Mouse (Mus musculus) limb, embryonic 13.5 days (tissue): ENCODE results near the gene Anxa9. TPM values are rescaled to one million over a fixed set of nuclear protein-coding genes. Genes with fewer than 3 reads are reported as not detected.

ENCODE experiments used
- ATAC-seq: fragments of 200-750 bp; cut with Nextera tagmentation; 2 replicates; pipeline ENCODE4 v1.8.0; 2017; ENCODE audit warnings: low read depth, moderate number of reproducible peaks, moderate TSS enrichment; ENCODE audit not compliant: low FRiP score
- H3K27ac ChIP-seq: fragments of 300-500 bp; sonication (generic); 2 replicates; pipeline ENCODE4 v1.5.1; 2015; ENCODE audit warnings: inconsistent platforms, mild to moderate bottlenecking, moderate library complexity
- H3K27me3 ChIP-seq: fragments of 300-500 bp; sonication (generic); 2 replicates; pipeline ENCODE4 v1.6.1; 2015; ENCODE audit warnings: mild to moderate bottlenecking, inconsistent platforms
- H3K36me3 ChIP-seq: fragments of 300-500 bp; sonication (generic); 2 replicates; pipeline ENCODE4 v1.6.1; 2015; ENCODE audit warnings: inconsistent platforms, mild to moderate bottlenecking, moderate library complexity
- H3K4me1 ChIP-seq: fragments of 300-500 bp; sonication (generic); 2 replicates; pipeline ENCODE4 v1.6.1; 2015; ENCODE audit warnings: inconsistent platforms
- H3K4me2 ChIP-seq: fragments of 300-500 bp; sonication (generic); replicated peaks from 2 replicates; pipeline ENCODE4 v1.6.1; 2015; ENCODE audit warnings: inconsistent platforms, mild to moderate bottlenecking, moderate library complexity
- H3K4me3 ChIP-seq: fragments of 300-500 bp; sonication (generic); 2 replicates; pipeline ENCODE4 v1.5.1; 2015; ENCODE audit warnings: moderate library complexity, mild to moderate bottlenecking, inconsistent platforms
- H3K9ac ChIP-seq: fragments of 300-500 bp; sonication (generic); 2 replicates; pipeline ENCODE4 v1.6.1; 2015; ENCODE audit warnings: mild to moderate bottlenecking, inconsistent platforms
- H3K9me3 ChIP-seq: fragments of 300-500 bp; sonication (generic); 2 replicates; pipeline ENCODE4 v1.6.1; 2016; ENCODE audit warnings: inconsistent platforms
- WGBS: fragments of 180-500 bp; shearing (Covaris S2); methylation state at CpG from one replicate; pipeline ENCODE4 v1.1.7; 2015; 5-methylcytosine and 5-hydroxymethylcytosine counted together
- polyA plus RNA-seq: library from polyadenylated mRNA; unstranded; fragments of >200 nt; fragmentation: Nextera tagmentation; extraction: Ambion mirVana; gene quantifications from 2 replicates; pipeline ENCODE4 v1.2.1, GENCODE M21; 2015

Gene Anxa9
- polyA plus RNA-seq, 1 experiment from 2014 or later, result 2.5 TPM

DNA sequence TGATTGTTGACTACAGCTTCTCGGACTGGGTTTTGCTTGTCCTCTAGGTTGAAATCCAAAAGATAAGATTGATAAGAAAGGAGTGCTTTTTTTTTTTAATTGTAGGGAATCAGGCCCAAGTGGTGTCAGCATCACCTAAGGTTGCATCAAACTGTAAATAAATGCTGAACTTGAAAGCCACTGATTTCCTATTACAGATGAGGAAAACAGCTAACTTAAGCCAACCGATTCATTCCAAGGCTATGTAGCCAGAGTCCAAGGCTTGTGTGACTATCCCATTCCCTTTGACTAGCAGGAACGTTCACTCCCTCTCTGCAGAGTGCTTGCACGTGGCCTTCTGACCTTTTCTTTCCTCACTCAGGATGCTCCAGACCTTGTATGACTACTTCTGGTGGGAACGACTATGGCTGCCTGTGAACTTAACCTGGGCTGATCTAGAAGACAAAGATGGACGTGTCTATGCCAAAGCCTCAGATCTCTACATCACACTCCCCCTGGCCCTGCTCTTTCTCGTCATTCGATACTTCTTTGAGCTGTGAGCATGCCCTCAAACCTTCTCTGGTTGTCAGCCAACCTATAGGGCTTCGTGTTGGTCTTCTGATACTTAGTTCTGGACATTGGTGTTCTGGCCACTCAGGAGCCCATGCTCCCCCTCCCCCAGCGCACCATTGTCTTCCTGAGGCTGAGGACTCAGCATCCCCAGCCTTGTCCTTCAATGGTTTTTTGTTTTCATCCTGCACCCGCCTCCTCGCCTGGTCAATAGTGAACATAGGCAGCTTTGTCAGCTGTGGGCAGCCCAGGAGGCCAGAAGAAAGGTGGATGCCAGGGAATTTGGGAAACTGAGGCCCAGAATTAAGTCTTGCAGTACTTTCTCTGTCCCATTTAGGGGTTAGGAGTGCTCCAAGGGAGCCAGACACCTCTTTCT is 13.0 kb upstream of the Anxa9 start:
- H3K9ac ChIP-seq, result no peak overlapping the region
- H3K27me3 ChIP-seq, result no peaks in the 10 kb centered on the region
- no peak overlapping the region for H3K4me2 ChIP-seq
- peaks cover 33% of the 10 kb centered on the region for H3K4me1 ChIP-seq
- ATAC-seq, result no peak
- H3K4me3 ChIP-seq, result no peak overlapping the region
- no peak overlapping the region for H3K27ac ChIP-seq
- peaks cover 61% of the 10 kb centered on the region for H3K36me3 ChIP-seq
- 74% methylated on average over 12 of the region's 12 CpGs for WGBS
- no peaks in the 10 kb centered on the region for H3K9me3 ChIP-seq

DNA sequence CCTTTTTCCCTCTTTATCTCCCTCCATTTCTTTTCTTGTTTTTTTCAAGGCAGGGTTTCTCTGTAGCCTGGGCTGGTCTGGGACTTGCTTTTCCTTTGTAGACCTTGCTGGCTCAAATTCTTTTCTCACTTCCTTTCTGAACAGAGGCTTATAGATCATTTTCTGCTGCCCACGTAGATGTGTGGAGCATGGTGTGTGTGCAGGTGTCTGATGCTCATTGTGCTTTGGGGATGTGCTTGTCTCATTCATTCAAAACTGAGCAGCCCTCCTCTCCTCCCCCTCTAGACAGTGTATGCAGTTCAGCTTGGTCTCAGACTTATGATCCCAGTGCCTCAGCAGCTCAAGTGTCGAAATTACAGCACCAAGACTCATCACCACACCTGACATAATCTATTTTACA is 12.1 kb upstream of the Anxa9 start:
- Histone ChIP-seq H3K27me3 (no peaks in the 10 kb centered on the region), H3K4me1 (peaks cover 33% of the 10 kb centered on the region), H3K27ac (no peak overlapping the region), H3K9me3 (no peaks in the 10 kb centered on the region), H3K4me3 (no peak overlapping the region), H3K4me2 (no peak overlapping the region), H3K36me3 (peaks cover 53% of the 10 kb centered on the region), H3K9ac (no peak overlapping the region)
- no peak for ATAC-seq
- 67% methylated on average over 2 of the region's 2 CpGs for WGBS

DNA sequence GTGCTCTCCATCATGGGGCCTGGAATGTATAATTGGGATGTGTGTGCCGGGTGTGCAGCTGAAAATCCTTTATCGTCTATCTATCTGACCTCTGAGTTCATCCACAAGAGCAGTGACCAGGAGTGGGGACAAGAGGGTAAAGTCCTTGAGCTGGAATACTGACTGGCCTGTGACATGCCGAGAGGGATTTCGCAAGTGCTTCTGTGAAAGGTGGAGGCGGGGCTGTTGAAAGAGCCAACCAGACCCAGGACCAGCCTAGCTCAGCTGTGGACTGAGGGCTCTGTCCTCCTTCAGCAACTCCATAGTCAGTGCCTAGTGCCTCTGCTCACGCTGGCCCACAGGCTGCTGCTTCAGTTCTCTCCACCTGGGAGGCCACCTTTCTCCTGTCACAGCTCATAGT is 11.6 kb upstream of the Anxa9 start:
- no peaks in the 10 kb centered on the region for H3K27me3 ChIP-seq
- WGBS, result 49% methylated on average over 6 of the region's 6 CpGs
- H3K36me3 ChIP-seq, result peaks cover 47% of the 10 kb centered on the region
- H3K9me3 ChIP-seq, result no peaks in the 10 kb centered on the region
- no peak overlapping the region for H3K27ac ChIP-seq
- H3K4me1 ChIP-seq, result peaks cover 33% of the 10 kb centered on the region
- H3K4me3 ChIP-seq, result no peak overlapping the region
- H3K4me2 ChIP-seq, result peak overlapping the region; percentile 16; the same call in 1 of the 2 replicates
- no peak for ATAC-seq
- peak overlapping the region; percentile 43; the same call in 1 of the 2 replicates for H3K9ac ChIP-seq

DNA sequence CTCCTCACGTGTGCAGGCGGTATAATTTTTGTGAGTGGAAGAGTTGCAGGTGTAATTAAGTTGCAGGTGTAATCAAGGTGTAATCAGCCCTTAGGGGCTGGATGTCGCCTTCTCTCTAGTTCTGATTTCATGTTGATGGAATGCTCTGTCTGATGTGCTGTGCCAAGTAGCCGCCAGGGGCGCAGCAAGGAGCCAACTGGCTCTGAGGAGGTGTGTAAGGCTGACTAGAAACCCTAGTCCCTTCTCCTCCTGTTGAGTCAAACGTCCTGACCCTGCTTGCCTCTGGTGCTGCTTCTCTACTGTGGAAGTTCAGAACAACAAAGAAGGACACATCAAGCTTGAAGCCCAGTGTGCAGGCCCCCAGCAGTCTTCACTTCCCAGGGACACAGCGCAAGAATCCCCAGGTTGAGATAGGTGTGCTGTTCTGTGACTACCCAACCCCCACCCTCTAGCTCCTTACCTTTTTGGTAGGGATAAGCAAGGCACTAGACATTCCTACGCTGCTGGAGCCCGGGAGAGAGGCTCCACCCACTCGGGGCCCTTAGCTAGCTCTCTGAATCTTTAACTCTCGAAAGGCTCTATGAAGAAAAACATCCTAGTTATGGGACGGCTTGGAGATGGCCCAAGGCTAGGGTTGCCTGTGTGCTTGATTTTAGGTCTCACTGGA is 10.6 kb upstream of the Anxa9 start:
- ATAC-seq, result no peak
- H3K9ac ChIP-seq, result peak overlapping the region; percentile 19; the same call in 1 of the 2 replicates
- peak overlapping the region; percentile 20 for H3K4me3 ChIP-seq
- H3K36me3 ChIP-seq, result peaks cover 38% of the 10 kb centered on the region
- 20% methylated on average over 12 of the region's 12 CpGs for WGBS
- H3K27me3 ChIP-seq, result no peaks in the 10 kb centered on the region
- peak overlapping the region; percentile 63 for H3K27ac ChIP-seq
- H3K9me3 ChIP-seq, result no peaks in the 10 kb centered on the region
- H3K4me2 ChIP-seq, result peak overlapping the region; percentile 87
- H3K4me1 ChIP-seq, result peaks cover 33% of the 10 kb centered on the region

DNA sequence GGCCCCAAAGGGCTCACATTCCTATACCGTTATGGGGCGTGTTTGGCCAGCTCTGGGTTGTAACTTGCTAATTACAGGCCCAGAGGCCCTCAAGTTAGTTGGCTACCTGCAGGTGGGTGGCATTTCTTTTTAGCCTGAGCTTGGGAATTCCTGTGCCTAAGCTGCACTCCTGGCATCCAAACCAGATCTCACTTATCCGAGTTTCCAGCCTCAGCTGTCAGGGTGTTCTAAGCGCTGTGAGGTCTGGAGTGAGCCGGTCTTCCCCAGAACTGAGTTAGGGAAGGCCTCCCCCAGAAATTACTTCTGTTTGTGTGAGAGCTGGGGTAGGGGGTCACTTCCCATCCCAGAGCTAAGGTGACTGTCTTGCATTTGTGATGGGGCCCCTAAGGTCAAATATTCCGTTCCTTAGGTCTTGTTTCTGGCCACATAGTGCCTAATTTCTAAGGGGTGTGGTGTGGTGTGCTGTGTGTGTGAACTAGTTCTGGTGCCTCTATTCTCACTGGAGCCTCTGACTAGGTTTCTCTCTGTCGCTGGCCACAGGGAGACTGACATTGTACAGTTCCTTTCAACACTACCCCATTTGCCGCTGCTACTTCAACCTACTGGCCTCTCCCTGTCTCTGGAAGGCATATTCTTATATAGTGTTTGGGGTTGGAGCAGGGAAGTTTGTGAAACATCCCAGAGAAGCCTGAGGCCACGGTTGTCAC is 9.0 kb upstream of the Anxa9 start:
- Histone ChIP-seq H3K9me3 (no peaks in the 10 kb centered on the region), H3K9ac (peak overlapping the region; percentile 99), H3K4me1 (peaks cover 33% of the 10 kb centered on the region), H3K27ac (peak overlapping the region; percentile 94), H3K27me3 (no peaks in the 10 kb centered on the region), H3K36me3 (peaks cover 23% of the 10 kb centered on the region), H3K4me2 (peak overlapping the region; percentile 87), H3K4me3 (peak overlapping the region; percentile 82)
- no peak; the same call in 1 of the 2 replicates for ATAC-seq
- 13% methylated on average over 9 of the region's 9 CpGs for WGBS

DNA sequence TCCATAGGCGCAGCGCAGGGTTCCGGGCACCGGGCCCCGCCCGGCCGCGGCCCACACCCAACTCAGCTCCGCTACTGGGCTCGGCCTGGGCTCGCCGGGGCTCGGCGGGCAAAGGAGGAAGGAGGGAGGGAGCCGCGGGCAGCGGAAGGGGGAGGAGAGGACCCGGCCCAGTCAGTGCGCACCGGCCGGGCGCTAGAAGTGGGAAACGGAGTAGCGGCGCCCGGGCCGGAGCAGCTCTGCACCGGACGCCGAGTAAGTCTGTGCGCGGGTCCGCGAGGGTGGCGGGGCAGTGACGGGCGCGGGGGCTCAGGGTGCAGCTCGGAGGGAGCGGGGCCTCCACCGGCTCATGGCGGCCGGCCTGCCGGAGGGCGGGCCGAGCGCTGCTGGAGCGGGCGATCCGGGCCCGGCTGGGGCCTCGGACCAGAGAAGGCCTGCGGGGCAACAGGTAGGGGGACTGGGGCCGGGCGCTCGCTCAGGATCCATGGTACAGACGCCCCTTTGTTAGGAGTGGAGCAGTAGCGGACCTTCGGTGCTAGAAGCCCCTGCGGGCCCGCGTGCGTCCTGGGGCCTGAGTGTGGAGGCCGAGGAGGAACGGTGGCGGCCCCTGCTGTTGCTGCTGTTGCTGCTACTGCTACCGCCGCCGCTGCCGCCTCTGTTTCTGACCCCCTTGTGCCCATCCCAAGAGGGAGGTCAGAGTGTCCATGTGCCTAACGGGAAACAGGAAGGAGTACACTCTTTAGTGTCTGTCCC is 8.3 kb upstream of the Anxa9 start:
- peak; percentile 93 for ATAC-seq
- WGBS, result under 1% methylated on average over 69 of the region's 71 CpGs
- H3K27ac ChIP-seq, result peak overlapping the region; percentile 94
- H3K4me3 ChIP-seq, result peak overlapping the region; percentile 82
- no peaks in the 10 kb centered on the region for H3K27me3 ChIP-seq
- peak overlapping the region; percentile 99 for H3K9ac ChIP-seq
- peaks cover 33% of the 10 kb centered on the region for H3K4me1 ChIP-seq
- no peaks in the 10 kb centered on the region for H3K9me3 ChIP-seq
- H3K4me2 ChIP-seq, result peak overlapping the region; percentile 87
- H3K36me3 ChIP-seq, result peaks cover 15% of the 10 kb centered on the region

DNA sequence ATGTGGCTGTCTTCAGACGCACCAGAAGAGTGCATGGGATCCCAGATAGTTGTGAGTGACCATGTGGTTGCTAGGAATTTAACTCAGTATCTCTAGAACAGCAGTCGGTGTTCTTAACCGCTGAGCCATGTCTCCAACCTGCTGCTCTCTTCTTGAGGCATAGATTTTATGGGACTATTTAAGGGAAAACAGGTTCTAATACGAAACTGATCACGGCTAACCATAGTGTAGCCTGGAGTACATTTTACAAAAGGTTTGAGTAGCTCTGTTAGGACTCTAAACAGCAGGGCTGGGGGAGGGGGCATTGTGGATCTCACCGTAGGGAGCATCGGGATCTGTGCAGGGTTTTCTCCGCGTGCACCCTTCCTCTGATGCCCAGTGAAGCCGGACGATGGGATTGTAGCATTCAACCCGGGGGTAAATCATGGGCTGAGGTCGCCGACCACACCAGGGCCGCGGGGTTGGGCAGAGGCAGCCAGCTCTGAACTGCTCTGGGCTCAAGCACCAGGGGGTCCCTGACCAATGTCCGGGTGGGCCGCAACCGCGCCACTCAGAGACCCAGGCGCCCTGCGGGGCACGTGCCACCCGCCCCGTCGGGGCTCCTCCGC is 7.6 kb upstream of the Anxa9 start, which contains the start of gene Cers2:
Cers2 (plus strand) TSS at position 306 of the 608 bp plus-strand sequence.
- H3K4me1 ChIP-seq, result peaks cover 33% of the 10 kb centered on the region
- 3% methylated on average over 27 of the region's 27 CpGs for WGBS
- ATAC-seq, result peak; percentile 17; the same call in 1 of the 2 replicates

DNA sequence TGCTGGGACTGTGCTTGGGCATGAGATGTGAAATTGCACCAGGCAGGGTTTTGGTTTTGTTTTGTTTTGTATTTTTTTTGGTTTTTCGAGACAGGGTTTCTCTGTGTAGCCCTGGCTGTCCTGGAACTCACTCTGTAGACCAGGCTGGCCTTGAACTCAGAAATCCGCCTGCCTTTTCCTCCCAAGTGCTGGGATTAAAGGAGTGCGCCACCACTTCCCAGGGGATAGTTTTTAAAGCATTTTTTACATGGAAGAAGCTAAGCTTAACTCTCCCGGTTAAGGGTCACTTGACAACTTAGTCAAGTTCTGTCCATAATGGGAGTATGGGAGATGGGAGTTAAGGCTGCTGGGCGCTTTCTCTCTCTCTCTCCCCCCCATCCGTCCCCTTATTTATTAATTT is 7.1 kb upstream of the Anxa9 start:
- ATAC-seq, result no peak
- Histone ChIP-seq H3K9ac (no peak overlapping the region), H3K4me1 (peaks cover 31% of the 10 kb centered on the region), H3K27ac (no peak overlapping the region), H3K36me3 (peaks cover 7% of the 10 kb centered on the region; the same call in 1 of the 2 replicates), H3K4me2 (peak overlapping the region; percentile 87), H3K27me3 (no peaks in the 10 kb centered on the region), H3K9me3 (no peaks in the 10 kb centered on the region), H3K4me3 (peak overlapping the region; percentile 82; the same call in 1 of the 2 replicates)
- WGBS, result 72% methylated on average over 6 of the region's 6 CpGs

More for the DNA sequence above, 7.6 kb upstream of the Anxa9 start, which contains the start of gene Cers2:
- Histone ChIP-seq H3K4me2 (peak within 1 kb of the TSS; percentile 87), H3K9me3 (no peaks in the 10 kb centered on the region), H3K27me3 (no peaks in the 10 kb centered on the region), H3K36me3 (peaks cover 9% of the 10 kb centered on the region; the same call in 1 of the 2 replicates), H3K27ac (peak within 1 kb of the TSS; percentile 94), H3K4me3 (peak within 1 kb of the TSS; percentile 82), H3K9ac (peak within 1 kb of the TSS; percentile 99)

DNA sequence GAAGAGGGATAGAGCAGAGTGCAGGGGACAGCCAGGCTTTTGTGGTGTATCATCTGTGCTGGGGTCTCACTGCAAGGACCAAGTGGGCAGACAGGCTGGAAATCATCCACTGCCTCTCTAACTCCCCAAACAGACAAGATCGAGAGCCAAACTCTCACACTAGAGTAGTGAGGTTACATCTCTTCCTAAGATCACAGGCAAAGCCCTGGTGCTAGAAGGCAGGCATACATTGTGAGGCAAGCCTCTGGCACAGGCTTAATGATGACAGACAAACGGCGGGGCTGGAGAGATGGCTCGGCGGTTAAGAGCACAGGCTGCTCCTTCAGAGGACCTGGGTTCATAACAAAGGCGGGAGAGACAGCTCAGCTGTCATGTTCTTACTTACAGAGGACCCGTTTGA is 6.5 kb upstream of the Anxa9 start:
- ATAC-seq, result no peak
- Histone ChIP-seq H3K4me3 (no peak overlapping the region), H3K9ac (no peak overlapping the region), H3K27ac (no peak overlapping the region), H3K27me3 (no peaks in the 10 kb centered on the region), H3K4me2 (no peak overlapping the region), H3K36me3 (0 out of 2 replicates have a peak, but pooled peaks cover 1% of the 10 kb centered on the region), H3K4me1 (peaks cover 25% of the 10 kb centered on the region), H3K9me3 (no peaks in the 10 kb centered on the region)
- WGBS, result 35% methylated on average over 7 of the region's 7 CpGs

DNA sequence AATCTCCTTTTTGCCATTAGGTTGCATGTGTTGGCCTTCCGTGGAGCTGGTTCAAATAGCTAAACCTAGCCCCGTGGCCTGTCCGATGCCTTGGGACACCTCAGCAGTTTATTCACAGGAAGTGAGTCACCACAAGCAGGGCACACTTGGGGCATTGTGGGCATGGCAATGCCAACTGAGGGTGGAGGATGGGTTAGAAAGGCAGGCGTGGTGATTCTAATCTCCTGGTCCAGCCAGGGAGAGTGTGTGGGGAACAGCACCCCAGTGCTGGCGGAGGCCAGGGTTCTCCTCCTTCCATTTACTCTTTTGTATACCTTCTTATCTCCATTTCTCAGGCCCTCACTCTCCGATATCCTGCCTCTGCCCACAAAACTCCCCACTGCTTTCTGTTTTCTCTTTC is 5.6 kb upstream of the Anxa9 start:
- H3K36me3 ChIP-seq, result no peaks in the 10 kb centered on the region

More for the DNA sequence above, 5.6 kb upstream of the Anxa9 start:
- Histone ChIP-seq H3K9me3 (no peaks in the 10 kb centered on the region), H3K27ac (no peak overlapping the region), H3K9ac (0 out of 2 replicates have a peak overlapping the region, but pooled peaks have one; percentile 1), H3K27me3 (no peaks in the 10 kb centered on the region), H3K4me3 (no peak overlapping the region), H3K4me1 (peaks cover 18% of the 10 kb centered on the region), H3K4me2 (no peak overlapping the region)
- no peak for ATAC-seq
- 79% methylated on average over 6 of the region's 6 CpGs for WGBS
